Mouse (Mus musculus): ENCODE measurements at regions not wholly inside any gene's neighbourhood (a gene's known extent, or its start where the extent isn't known, plus 50 kb on each side); places are given as distances from the start of the nearest gene placed in this dataset.

- TF ChIP-seq CTCF (IDR thresholded peaks at IDR 0.05; ENCODE audit: borderline replicate concordance, insufficient read depth, low read depth, low read length) = no peak
- TF ChIP-seq POLR2A (IDR thresholded peaks at IDR 0.05; ENCODE audit: borderline replicate concordance, insufficient read depth, low read length) = no peak
These were observed 183.7 kb downstream of the Bcl2l11 start for GRCm38 (mm10) chr2:128309541-128310030.

Data from cerebellum, adult 2 months (tissue).